Mouse (Mus musculus): Measurements from ENCODE around the gene Bcl2l12. TPM values are rescaled to one million over a fixed set of nuclear protein-coding genes. Genes with fewer than 3 reads are reported as not detected.

Bcl2l12 gene
- polyA plus RNA-seq (2017; shearing (Covaris generic)): 29.1 TPM

DNA sequence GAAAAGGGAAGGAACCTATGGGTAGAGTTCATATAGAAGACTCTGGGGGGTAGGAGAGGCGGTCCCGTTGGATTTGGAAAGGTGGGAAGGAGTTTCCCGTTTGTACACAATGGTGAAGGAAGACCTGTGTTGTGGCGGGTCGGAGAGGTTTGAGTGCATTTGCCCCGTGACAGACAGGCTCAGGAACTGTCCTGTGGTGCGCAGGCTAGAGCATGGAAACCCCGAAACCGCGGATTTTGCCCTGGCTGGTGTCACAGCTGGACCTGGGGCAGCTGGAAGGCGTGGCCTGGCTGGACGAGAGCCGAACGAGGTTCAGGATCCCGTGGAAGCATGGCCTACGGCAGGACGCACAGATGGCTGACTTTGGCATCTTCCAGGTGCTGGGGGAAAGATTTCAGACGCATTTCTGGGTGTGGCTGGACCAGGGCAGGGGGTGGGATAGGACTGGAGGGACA, at the start of gene Bcl2l12:
Gene Bcl2l12, minus strand, starts transcription at position 212 of the 455 bp plus-strand sequence.

DNA sequence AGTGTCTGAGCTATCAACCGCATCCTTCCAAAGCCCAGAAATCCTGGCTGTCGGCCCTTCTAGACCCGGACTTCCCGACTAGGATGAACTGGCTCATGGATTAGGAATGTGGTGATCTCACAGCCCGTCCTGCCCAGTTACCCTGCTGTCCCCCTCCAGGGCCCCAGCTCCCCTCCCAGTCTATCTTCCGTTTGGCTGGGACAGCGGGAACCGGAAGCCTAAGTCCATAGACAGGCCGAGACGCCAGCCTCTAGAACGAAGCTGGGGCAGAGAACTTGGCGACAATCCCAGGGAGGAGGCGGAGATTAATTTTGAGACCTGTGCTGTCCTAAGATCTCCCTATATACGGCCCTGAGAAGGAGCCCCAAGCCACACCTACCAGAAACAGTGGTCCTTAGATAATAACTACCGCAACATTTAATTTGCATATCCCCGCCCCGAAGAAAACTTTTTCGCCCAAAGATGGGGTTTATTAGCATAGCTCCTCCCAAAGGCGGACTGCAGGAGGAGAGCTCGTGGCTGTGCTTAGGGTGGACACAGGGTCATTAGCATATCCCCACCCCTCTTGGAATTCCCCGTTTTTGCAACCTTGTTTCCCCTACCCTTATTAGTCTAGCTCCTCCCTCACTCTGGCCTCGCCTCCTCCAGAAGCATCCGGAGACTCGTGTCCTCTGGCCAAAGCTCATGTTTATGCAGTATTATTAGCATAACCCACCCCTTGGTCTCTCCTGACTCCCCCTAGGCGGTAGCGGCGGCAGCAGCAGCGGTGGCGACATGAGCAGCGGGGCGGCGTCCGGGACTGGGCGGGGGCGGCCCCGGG, 18.9 kb upstream of the Bcl2l12 start, which contains the start of gene Rras:
Gene Rras, plus strand, starts transcription at position 720 of the 820 bp plus-strand sequence.

DNA sequence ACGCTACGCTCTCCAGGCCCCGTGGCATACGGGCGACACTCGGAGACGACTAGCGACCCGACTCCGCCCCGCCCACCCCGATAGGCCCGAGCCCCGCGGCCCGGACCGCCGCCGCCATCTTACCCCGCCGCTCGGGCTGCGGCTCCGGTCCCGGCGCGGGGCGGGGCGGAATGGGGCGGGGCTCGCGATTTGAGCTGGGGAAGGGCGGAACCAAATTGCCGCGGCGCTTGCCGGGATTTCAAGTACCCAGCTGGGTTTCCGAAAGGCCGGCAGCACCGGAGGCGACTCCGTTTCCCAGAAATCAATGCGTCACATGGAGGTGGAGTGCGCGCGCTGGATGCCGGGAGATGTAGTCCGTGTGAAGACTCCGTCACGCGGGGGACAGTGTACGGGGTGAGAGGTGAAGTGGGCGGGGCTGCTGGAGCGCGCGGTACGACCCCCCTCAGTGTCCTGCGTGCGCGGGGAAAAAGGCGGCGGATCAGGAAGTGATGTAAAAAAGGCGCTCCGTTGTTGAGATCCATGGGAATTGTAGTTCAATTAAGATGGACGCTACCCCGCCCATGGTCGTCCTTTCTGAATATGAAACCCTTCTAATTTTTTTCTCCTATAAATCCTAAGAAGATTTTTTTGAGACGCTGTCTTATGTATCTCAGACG, 17.6 kb upstream of the Bcl2l12 start, which contains the start of gene Scaf1:
Gene Scaf1, minus strand, starts transcription at position 407 of the 656 bp plus-strand sequence.

DNA sequence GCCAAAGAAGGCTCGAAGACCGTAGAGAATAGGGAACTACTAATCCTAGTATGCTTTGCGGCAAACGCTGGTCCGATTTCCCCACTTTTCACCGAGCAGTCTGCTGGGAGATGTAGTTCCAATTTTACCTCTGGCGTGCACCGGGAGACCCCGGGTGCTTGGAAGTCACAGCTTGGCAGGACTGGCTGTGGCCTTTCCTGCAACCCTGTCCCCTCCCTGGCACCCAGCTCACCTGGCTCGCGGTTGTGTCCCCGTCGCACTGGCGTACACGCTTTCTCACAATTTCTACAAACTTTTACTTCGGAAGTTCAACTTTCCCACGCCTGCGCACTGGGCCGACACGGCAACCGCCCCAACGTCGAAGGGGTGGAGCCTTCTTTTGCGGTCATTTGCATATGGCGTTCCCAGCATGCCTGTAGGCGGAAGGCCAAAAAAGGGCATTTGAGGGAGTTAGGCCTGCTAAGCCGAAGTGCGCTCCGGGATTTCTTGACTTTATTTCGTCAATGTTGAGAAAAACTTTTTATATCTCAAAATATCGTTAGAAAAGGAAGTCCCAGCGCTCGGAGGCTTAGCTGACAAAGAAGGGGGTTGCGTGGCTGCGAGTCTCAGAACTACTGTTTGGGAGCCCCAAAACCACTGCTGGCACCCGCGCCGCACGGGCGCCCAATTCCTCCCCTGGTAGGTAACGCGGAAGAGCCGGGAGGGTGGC, 1.1 kb downstream of the Bcl2l12 start, which contains the start of gene Irf3:
Gene Irf3, plus strand, starts transcription at position 418 of the 709 bp plus-strand sequence.

DNA sequence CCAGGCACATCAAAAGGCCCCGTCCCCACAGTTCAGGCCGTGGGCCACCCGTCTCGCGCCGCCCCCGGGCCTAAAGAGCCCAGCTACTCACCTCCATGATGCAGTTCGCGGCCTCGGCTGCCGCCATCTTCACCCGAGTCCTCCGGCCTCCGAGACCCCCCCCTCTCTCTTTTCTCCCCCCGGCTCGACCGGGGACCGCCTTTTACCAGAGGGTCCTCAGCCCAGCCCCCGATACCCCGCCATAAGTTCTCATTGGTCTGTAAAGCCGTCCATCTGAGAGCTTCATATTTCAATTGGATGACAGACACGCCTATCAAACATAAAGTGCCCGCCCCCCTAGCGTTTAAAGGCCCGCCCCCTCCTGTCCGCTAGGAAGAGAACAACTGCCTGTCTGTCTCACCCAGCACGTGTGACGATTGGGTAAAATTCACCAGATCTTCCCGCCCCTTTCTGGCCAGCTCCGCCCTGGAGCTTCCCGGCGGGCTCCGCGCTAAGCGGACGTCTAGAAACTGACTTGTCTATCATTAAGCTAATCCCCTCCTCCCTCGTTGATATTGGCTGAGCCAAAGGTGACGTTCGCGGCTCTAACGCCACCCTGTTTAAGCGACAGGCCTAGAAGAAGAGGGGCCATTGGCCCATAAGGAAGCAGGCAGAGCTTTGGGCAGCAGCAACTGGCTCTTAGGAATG, 12.2 kb downstream of the Bcl2l12 start, which contains the start of gene Prmt1:
Gene Prmt1, minus strand, starts transcription at position 377 of the 687 bp plus-strand sequence.

DNA sequence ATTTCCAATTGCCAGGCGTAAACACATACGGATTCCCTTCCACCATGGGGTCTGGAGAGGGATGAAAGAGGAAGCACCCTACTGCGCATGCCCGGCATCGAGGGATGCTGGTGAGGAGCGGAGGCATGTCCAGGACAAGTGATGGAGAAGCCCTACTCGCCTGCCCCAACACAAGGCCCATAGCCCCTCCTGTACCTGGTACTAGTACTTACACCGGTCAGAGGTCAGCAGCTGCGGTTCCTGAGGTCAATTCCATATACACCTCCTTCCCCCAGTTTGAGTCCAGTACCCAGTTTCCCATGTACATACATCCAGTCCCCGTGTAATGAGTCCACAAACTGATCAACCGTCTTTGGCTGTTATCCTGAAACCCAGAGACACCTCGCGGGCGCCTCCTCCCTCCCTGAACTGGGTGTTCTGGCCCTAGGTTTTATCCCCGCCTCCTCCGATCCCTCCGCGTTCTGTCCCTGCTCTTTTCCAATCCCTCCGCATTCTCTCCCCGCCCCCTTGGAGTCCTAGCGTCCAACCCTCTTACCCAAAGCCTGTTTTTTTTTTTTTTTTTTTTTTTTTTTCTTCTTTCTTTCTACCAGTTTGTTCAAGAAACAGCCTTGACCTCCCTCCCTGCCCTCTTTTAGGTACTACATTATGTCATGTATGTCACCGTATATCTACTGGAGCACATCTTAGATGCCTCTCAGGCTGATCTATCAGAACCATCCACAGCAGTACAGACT, 24.0 kb downstream of the Bcl2l12 start, which contains the start of gene Cpt1c:
Gene Cpt1c, minus strand, starts transcription at position 469 of the 734 bp plus-strand sequence.

DNA sequence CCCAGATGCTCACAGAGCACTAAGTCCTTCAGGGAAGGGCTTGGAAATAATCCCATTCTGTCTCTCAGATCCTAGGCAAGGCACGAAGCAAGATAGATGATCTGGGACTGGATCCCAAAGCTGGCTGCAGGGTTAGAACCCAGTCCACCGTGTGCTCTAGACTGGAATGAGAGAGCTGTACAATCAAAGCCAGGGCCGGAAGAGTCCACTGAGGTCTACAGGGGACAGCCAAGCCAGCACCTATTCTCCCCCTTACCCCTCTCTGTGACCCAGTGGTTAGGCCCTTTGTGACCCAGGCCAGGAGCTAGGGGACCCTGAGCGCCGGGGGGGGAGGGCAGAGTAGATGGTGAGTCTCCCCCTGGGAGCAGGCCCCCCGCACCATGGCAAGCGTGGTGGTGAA, 55.6 kb downstream of the Bcl2l12 start, which contains the start of gene Tsks:
Gene Tsks, plus strand, starts transcription at position 301 of the 400 bp plus-strand sequence.

Other genes with a start within 250 kb of the Bcl2l12 start
- 0.51 TPM for gene Zfp473, start 247.7 kb downstream of the Bcl2l12 start, polyA plus RNA-seq (2017; shearing (Covaris generic))
- gene Nup62, start 182.6 kb downstream of the Bcl2l12 start, polyA plus RNA-seq (2017; shearing (Covaris generic)): 63.1 TPM
- 2.9 TPM for gene Il4i1, start 182.3 kb downstream of the Bcl2l12 start, polyA plus RNA-seq (2017; shearing (Covaris generic))
- 0.22 TPM for gene Atf5, start 182.1 kb downstream of the Bcl2l12 start, polyA plus RNA-seq (2017; shearing (Covaris generic))
- 20.5 TPM for gene Akt1s1, start 149.7 kb downstream of the Bcl2l12 start, polyA plus RNA-seq (2017; shearing (Covaris generic))
- 114 TPM for gene Tbc1d17, start 149.6 kb downstream of the Bcl2l12 start, polyA plus RNA-seq (2017; shearing (Covaris generic))
- gene Pnkp, start 141.6 kb downstream of the Bcl2l12 start, polyA plus RNA-seq (2017; shearing (Covaris generic)): 112 TPM
- 10.1 TPM for gene Ptov1, start 128.9 kb downstream of the Bcl2l12 start, polyA plus RNA-seq (2017; shearing (Covaris generic))
- gene Med25, start 106.0 kb downstream of the Bcl2l12 start, polyA plus RNA-seq (2017; shearing (Covaris generic)): 52.0 TPM
- gene Fuz, start 102.6 kb downstream of the Bcl2l12 start, polyA plus RNA-seq (2017; shearing (Covaris generic)): 52.1 TPM
- gene Ap2a1, start 69.2 kb downstream of the Bcl2l12 start, polyA plus RNA-seq (2017; shearing (Covaris generic)): 36.1 TPM
- gene Tsks, start 55.5 kb downstream of the Bcl2l12 start, polyA plus RNA-seq (2017; shearing (Covaris generic)): not detected
- gene Cpt1c, start 23.9 kb downstream of the Bcl2l12 start, polyA plus RNA-seq (2017; shearing (Covaris generic)): 0.72 TPM
- gene Prmt1, start 12.1 kb downstream of the Bcl2l12 start, polyA plus RNA-seq (2017; shearing (Covaris generic)): 180 TPM
- 248 TPM for gene Irf3, start 1.1 kb downstream of the Bcl2l12 start, polyA plus RNA-seq (2017; shearing (Covaris generic))
- gene Scaf1, start 17.7 kb upstream of the Bcl2l12 start, polyA plus RNA-seq (2017; shearing (Covaris generic)): 27.6 TPM
- gene Rras, start 19.2 kb upstream of the Bcl2l12 start, polyA plus RNA-seq (2017; shearing (Covaris generic)): 15.1 TPM
- 3.5 TPM for gene Prr12, start 54.2 kb upstream of the Bcl2l12 start, polyA plus RNA-seq (2017; shearing (Covaris generic))
- 127 TPM for gene Nosip, start 63.7 kb upstream of the Bcl2l12 start, polyA plus RNA-seq (2017; shearing (Covaris generic))
- 3.2 TPM for gene Prrg2, start 64.0 kb upstream of the Bcl2l12 start, polyA plus RNA-seq (2017; shearing (Covaris generic))
- gene Rcn3, start 93.5 kb upstream of the Bcl2l12 start, polyA plus RNA-seq (2017; shearing (Covaris generic)): 159 TPM
- 6.5 TPM for gene Fcgrt, start 105.1 kb upstream of the Bcl2l12 start, polyA plus RNA-seq (2017; shearing (Covaris generic))
- 2,486 TPM for gene Rps11, start 125.7 kb upstream of the Bcl2l12 start, polyA plus RNA-seq (2017; shearing (Covaris generic))
- gene Rpl13a, start 130.0 kb upstream of the Bcl2l12 start, polyA plus RNA-seq (2017; shearing (Covaris generic)): 2,118 TPM
- gene Gm45713, start 137.5 kb upstream of the Bcl2l12 start, polyA plus RNA-seq (2017; shearing (Covaris generic)): not detected
- 225 TPM for gene Flt3l, start 137.7 kb upstream of the Bcl2l12 start, polyA plus RNA-seq (2017; shearing (Covaris generic))
- gene Pih1d1, start 155.6 kb upstream of the Bcl2l12 start, polyA plus RNA-seq (2017; shearing (Covaris generic)): 59.5 TPM
- 70.8 TPM for gene Aldh16a1, start 155.9 kb upstream of the Bcl2l12 start, polyA plus RNA-seq (2017; shearing (Covaris generic))
- gene Slc17a7, start 165.2 kb upstream of the Bcl2l12 start, polyA plus RNA-seq (2017; shearing (Covaris generic)): not detected
- gene Gfy, start 180.9 kb upstream of the Bcl2l12 start, polyA plus RNA-seq (2017; shearing (Covaris generic)): not detected
- not detected for gene Pth2, start 182.3 kb upstream of the Bcl2l12 start, polyA plus RNA-seq (2017; shearing (Covaris generic))
- 0.26 TPM for gene Ccdc155, start 206.2 kb upstream of the Bcl2l12 start, polyA plus RNA-seq (2017; shearing (Covaris generic))
- gene Dkkl1, start 213.4 kb upstream of the Bcl2l12 start, polyA plus RNA-seq (2017; shearing (Covaris generic)): 23.5 TPM
- 1.8 TPM for gene Tead2, start 217.0 kb upstream of the Bcl2l12 start, polyA plus RNA-seq (2017; shearing (Covaris generic))
- 675 TPM for gene Cd37, start 240.4 kb upstream of the Bcl2l12 start, polyA plus RNA-seq (2017; shearing (Covaris generic))
- not detected for gene Slc6a16, start 242.4 kb upstream of the Bcl2l12 start, polyA plus RNA-seq (2017; shearing (Covaris generic))

Measured in inflammation-experienced regulatory T-cells, adult 16 weeks (primary cell).